Mouse (Mus musculus): ENCODE data around the gene Cep295. TPM values are rescaled to one million over a fixed set of nuclear protein-coding genes. Genes with fewer than 3 reads are reported as not detected.

Gene Cep295
- total and polyA plus RNA-seq, 2 experiments from 2014 or later = 4.6 to 10.2 TPM

GRCm38 (mm10) chr9:15276855-15277254, 80.7 kb downstream of the Cep295 start:
- no peaks in the 10 kb centered on the region for H3K27me3 ChIP-seq (ENCODE audit: control insufficient read depth, insufficient read depth, low read length)

GRCm38 (mm10) chr9:15273981-15274380, 83.6 kb downstream of the Cep295 start:
- Histone ChIP-seq H3K27me3 (ENCODE audit: control insufficient read depth, insufficient read depth, low read length) (no peaks in the 10 kb centered on the region), H3K9me3 (replicated peaks; ENCODE audit: control insufficient read depth, low read length) (no peaks in the 10 kb centered on the region), H3K27ac (ENCODE audit: low read depth) (no peak overlapping the region), H3K36me3 (replicated peaks; ENCODE audit: control insufficient read depth, insufficient read depth, low read length) (peaks cover 81% of the 10 kb centered on the region), H3K4me1 (ENCODE audit: control insufficient read depth, insufficient read depth) (0 out of 2 replicates have a peak, but pooled peaks cover 5% of the 10 kb centered on the region), H3K9ac (replicated peaks; ENCODE audit: low read depth, low read length) (no peak overlapping the region), H3K4me3 (ENCODE audit: low read depth, low read length) (no peak overlapping the region), H3K4me2 (ENCODE audit: low read depth, low read length) (no peak overlapping the region)
- ATAC-seq (ENCODE audit: insufficient read depth, low read depth) (no peak), DNase-seq (ENCODE audit: low spot score) (no peak)
- TF ChIP-seq EP300 (IDR thresholded peaks at IDR 0.05; ENCODE audit: low read depth) (no peak), CTCF (IDR thresholded peaks at IDR 0.05; ENCODE audit: low read depth) (no peak)
- WGBS = 91% methylated on average over 2 of the region's 2 CpGs

More at GRCm38 (mm10) chr9:15276855-15277254, 80.7 kb downstream of the Cep295 start:
- ATAC-seq (ENCODE audit: insufficient read depth, low read depth) = no peak
- no peak overlapping the region for H3K4me2 ChIP-seq (ENCODE audit: low read depth, low read length)
- H3K4me3 ChIP-seq (ENCODE audit: low read depth, low read length) = no peak overlapping the region
- TF ChIP-seq EP300 (IDR thresholded peaks at IDR 0.05; ENCODE audit: low read depth) (no peak), CTCF (IDR thresholded peaks at IDR 0.05; ENCODE audit: low read depth) (no peak)
- WGBS = 92% methylated on average over 4 of the region's 4 CpGs
- no peak overlapping the region for H3K27ac ChIP-seq (ENCODE audit: low read depth)
- H3K9me3 ChIP-seq (replicated peaks; ENCODE audit: control insufficient read depth, low read length) = no peaks in the 10 kb centered on the region
- no peak for DNase-seq (ENCODE audit: low spot score)
- 0 out of 2 replicates have a peak, but pooled peaks cover 7% of the 10 kb centered on the region for H3K4me1 ChIP-seq (ENCODE audit: control insufficient read depth, insufficient read depth)
- H3K36me3 ChIP-seq (replicated peaks; ENCODE audit: control insufficient read depth, insufficient read depth, low read length) = peaks cover 52% of the 10 kb centered on the region
- no peak overlapping the region for H3K9ac ChIP-seq (replicated peaks; ENCODE audit: low read depth, low read length)

Small RNA genes within 50 kb of the gene (microRNA-seq; reads per million reads assigned to microRNA genes)
- not detected for gene Gm49349
- gene mmu-mir-7650 = not detected

Other genes with a start within 250 kb of the Cep295 start
- not detected in 2 replicates for gene Hephl1, start 245.7 kb downstream of the Cep295 start, total RNA-seq (2014; rRNA removed; ENCODE audit: low replicate concordance)
- gene Hephl1, start 245.7 kb downstream of the Cep295 start, polyA plus RNA-seq (2015; fragmentation: Nextera tagmentation; extraction: Ambion mirVana) = 0.03 TPM in 1 of 2 replicates, not detected in the other
- gene Vstm5, start 118.7 kb downstream of the Cep295 start, total RNA-seq (2014; rRNA removed; ENCODE audit: low replicate concordance) = 1.6 TPM in 2 replicates
- gene Vstm5, start 118.7 kb downstream of the Cep295 start, polyA plus RNA-seq (2015; fragmentation: Nextera tagmentation; extraction: Ambion mirVana) = 1.1 and 1.5 TPM in 2 replicates
- gene Med17, start 77.9 kb downstream of the Cep295 start, total RNA-seq (2014; rRNA removed; ENCODE audit: low replicate concordance) = 11.9 and 16.8 TPM in 2 replicates
- gene Med17, start 77.9 kb downstream of the Cep295 start, polyA plus RNA-seq (2015; fragmentation: Nextera tagmentation; extraction: Ambion mirVana) = 13.7 and 14.8 TPM in 2 replicates
- gene Taf1d, start 51.6 kb downstream of the Cep295 start, total RNA-seq (2014; rRNA removed; ENCODE audit: low replicate concordance) = 119 and 128 TPM in 2 replicates
- 25.9 and 27.8 TPM in 2 replicates for gene Taf1d, start 51.6 kb downstream of the Cep295 start, polyA plus RNA-seq (2015; fragmentation: Nextera tagmentation; extraction: Ambion mirVana)
- gene 4931406C07Rik, start 51.3 kb downstream of the Cep295 start, total RNA-seq (2014; rRNA removed; ENCODE audit: low replicate concordance) = 1.6 and 6.6 TPM in 2 replicates
- 6.4 and 6.8 TPM in 2 replicates for gene 4931406C07Rik, start 51.3 kb downstream of the Cep295 start, polyA plus RNA-seq (2015; fragmentation: Nextera tagmentation; extraction: Ambion mirVana)
- 6.0 and 11.5 TPM in 2 replicates for gene Smco4, start 135.6 kb upstream of the Cep295 start, total RNA-seq (2014; rRNA removed; ENCODE audit: low replicate concordance)
- gene Smco4, start 135.6 kb upstream of the Cep295 start, polyA plus RNA-seq (2015; fragmentation: Nextera tagmentation; extraction: Ambion mirVana) = 1.2 and 1.3 TPM in 2 replicates